Mouse (Mus musculus) adipose tissue, adult 10 weeks (tissue): ENCODE data around the gene Cuzd1. TPM values are rescaled to one million over a fixed set of nuclear protein-coding genes. Genes with fewer than 3 reads are reported as not detected.

Experiments used
- polyA plus RNA-seq: library from polyadenylated mRNA; stranded (reverse); fragments of 350-450 nt; fragmentation: Illumina TruSeq; extraction: RNeasy Lipid Tissue Mini Kit (QIAGEN cat#74804); gene quantifications from one replicate; pipeline ENCODE4 v1.2.3, GENCODE M21; 2014; ENCODE audit warnings: low read depth, low replicate concordance

Cuzd1 gene
- polyA plus RNA-seq: 2,087 TPM

DNA sequence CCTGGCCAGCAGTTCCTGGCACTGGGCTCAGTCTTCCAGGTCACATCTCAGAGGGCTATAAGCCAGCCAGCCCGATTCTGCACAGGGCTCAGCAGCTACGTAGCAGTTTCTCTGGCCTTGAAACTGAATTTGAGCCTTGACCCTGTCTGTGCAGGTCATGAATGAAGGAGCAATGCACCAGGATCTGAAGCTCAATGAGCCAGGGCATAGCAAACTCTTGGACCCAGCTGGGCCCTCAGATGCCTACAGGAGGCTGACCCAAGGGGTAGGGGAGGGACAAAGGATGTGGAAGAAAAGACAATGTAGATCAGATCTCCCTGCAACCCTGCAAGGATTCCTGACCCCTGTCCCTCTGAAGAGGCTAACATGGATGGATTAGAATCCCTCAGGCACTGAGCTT, at the start of gene Cuzd1:
Gene Cuzd1, minus strand, starts transcription at position 101 of the 400 bp plus-strand sequence.

DNA sequence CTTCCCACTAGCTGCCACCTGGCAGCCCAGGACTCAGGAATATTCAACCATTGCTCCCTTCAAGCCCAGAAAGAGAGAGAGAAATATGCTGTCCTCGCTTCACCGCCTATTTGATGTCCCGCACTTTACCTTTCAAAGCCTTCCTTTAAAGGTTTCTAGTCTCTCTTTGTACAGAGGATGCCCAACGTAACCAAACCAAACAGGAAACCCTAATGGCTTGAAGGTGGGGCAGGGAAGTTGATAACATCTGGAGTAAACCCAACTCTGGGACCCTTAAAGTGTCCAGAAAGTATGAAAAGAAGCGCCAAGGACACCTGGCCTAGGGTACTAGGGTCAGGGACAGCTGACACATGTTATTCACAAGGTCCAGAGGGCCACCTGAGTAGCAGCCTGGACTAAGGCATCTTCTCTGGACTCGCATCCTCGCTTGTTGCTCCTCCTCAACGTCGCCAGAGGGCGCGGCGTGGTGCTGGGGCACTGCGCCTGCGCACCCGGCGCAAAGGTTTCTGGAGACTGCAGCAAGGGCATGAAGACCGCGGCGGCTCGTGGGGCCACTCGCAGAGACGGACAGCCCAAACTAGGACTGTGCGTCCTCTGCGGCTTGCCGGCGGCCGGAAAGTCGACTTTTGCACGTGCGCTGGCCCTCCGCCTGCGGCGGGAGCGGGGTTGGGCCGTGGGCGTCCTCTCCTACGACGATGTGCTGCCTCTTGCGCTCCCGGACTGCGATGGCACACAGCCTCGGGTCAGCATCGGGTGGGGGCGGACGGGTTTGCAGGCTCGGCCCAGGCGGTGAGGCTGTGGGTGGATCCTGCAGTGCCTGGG, 48.8 kb upstream of the Cuzd1 start, which contains the start of gene Pstk:
Gene Pstk, plus strand, starts transcription at position 494 of the 822 bp plus-strand sequence.

DNA sequence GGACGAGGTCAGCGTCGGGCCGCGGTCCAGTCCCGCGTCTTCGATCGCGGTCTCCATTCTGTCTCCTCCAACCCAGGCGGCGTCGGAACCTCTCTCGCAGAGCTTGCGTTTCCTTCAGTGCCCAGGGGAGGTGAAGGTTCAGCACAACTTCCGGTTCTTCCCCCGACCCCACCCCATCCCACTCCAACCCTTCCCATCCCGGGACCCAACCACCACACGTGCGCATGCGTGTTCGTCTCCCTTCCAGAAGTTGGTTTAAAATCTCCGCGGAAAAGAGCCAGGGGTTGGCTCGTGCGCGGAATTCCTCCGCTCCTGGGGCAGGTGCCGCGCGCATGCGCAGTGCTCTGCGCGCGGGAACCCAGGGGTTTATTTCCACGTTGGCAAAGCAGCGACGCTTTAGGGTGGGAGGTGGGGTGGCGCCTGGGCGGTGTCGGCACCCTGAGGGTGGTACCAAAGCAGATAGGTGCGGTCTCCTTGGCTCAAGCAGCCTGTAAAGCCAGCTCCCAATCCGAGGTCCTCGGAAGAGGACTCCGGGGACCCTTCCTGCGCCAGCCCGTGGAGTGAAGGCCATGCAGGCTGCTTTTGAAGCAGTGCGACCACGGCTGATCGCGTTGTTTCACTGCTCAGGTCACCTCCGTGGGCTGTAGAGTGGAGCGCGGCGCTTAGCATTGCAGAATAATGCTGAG, 40.7 kb upstream of the Cuzd1 start, which contains the start of gene 2310057M21Rik:
Gene 2310057M21Rik, minus strand, starts transcription at position 145 of the 686 bp plus-strand sequence.

DNA sequence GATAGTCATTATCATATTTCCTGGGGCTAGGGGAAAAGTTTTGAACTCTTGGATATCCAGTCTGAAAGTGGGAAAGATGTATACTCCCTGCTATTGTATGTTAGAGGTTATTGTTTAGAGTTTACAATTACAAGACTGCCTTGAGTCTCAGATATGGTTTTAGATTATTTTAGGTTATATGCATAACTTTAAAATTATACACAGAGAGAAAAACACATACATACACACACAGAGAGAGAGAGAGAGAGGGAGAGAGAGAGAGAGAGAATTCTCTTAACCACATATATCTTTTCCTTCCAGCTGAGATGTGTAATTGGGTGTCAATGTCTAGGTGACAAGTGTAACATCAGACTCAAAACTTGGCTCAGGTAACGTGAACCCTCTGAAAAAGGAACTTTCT, 11.5 kb upstream of the Cuzd1 start, which contains the start of gene Fam24a:
Gene Fam24a, plus strand, starts transcription at position 301 of the 400 bp plus-strand sequence.

DNA sequence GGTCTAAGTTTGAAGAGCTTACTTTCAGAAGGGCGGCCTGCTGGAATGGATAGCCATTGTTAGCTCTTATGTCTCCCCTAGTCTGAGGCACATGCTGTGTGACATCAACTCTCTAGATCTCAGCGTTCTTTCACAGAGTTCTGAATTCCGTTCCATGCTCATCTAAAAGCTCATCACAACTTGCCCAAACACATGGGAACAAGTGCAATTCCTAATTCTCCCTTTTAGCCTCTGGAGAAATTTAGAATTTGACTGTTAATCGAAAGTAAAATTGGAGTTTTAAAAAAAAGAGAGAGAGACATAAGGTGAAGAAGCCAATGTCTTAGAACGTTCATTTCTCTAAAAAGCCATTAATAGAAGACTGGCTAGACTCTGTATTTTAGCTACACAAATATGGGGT, 7.3 kb upstream of the Cuzd1 start, which contains the start of gene Fam24b:
Gene Fam24b, minus strand, starts transcription at position 101 of the 400 bp plus-strand sequence.

Other genes with a start within 250 kb of the Cuzd1 start
- 0.38 TPM for gene 4933402N03Rik, start 176.0 kb downstream of the Cuzd1 start, polyA plus RNA-seq
- gene 5430419D17Rik, start 147.9 kb downstream of the Cuzd1 start, polyA plus RNA-seq: 2.5 TPM
- gene Fam24b, start 7.2 kb upstream of the Cuzd1 start, polyA plus RNA-seq: 8.0 TPM
- gene Fam24a, start 11.6 kb upstream of the Cuzd1 start, polyA plus RNA-seq: 3.3 TPM
- gene 2310057M21Rik, start 40.5 kb upstream of the Cuzd1 start, polyA plus RNA-seq: 5.9 TPM
- 29.7 TPM for gene Pstk, start 48.8 kb upstream of the Cuzd1 start, polyA plus RNA-seq
- gene Ikzf5, start 88.2 kb upstream of the Cuzd1 start, polyA plus RNA-seq: 16.2 TPM
- gene Acadsb, start 88.3 kb upstream of the Cuzd1 start, polyA plus RNA-seq: 145 TPM
- gene Hmx3, start 220.6 kb upstream of the Cuzd1 start, polyA plus RNA-seq: not detected
- not detected for gene Hmx2, start 226.5 kb upstream of the Cuzd1 start, polyA plus RNA-seq
- gene Bub3, start 237.9 kb upstream of the Cuzd1 start, polyA plus RNA-seq: 40.4 TPM